Mouse (Mus musculus): ENCODE measurements around the gene Jtb.

GRCm38 (mm10) chr3:90213377-90213866 is 18.0 kb upstream of the Jtb start, which contains the start of the genes Rps27 and Rab13:
- no peak for TF ChIP-seq CTCF (IDR thresholded peaks at IDR 0.05; ENCODE audit: control insufficient read depth, insufficient read depth, low read length)
- peak; percentile 86 for TF ChIP-seq POLR2A (IDR thresholded peaks at IDR 0.05; ENCODE audit: borderline replicate concordance, control insufficient read depth, low read depth, low read length)
